Comparison of ENCODE assay signal across 11 mouse cellular contexts in the genomic region with DNA sequence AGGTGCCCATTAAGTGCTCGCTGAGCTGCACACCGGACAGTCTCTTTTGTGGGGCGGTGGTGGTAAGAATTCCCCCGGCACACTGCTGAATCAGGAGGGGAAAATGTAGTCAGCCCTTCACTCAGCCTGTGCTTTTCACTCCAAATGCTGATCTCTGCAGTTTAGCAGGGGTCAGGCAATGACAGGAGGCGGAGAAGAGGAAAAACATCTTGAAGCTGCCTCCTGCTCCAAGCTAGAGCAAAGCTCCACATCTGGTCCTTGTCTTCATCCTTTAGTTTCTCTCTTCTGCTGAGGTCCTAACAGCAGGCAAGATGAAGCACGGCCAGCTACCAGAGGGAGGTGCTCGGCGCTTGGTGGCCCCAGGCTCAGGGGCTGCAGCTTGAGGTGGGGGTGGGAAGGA. TPM values are rescaled to one million over a fixed set of nuclear protein-coding genes. Genes with fewer than 3 reads are reported as not detected.
DNase-seq lines count a peak whose midpoint lies in the region; ATAC-seq and TF ChIP-seq lines count a peak whose summit lies in the region.
"Had no signal": no experiment of that assay in that cellular context is flagged by ENCODE, and none has a peak within 500 bp of the region (broad histone marks: within the 10 kb centered on the region; RNA-seq: fewer than 3 reads in every experiment).

No protein-coding gene starts in this region.

- no peak overlapping the region for H3K4me2 ChIP-seq in embryonic facial prominence, embryonic 14.5 days (ENCODE audit: low read depth, low read length)
- H3K4me2 ChIP-seq in kidney, embryonic 16.5 days (replicated peaks; ENCODE audit: low read depth, low read length): no peak overlapping the region
- H3K4me2 ChIP-seq in lung, postnatal 0 days (replicated peaks; ENCODE audit: low read depth, low read length): no peak overlapping the region

- no peak for ATAC-seq in embryonic facial prominence, embryonic 14.5 days (ENCODE audit: low read depth)
- ATAC-seq in kidney, embryonic 16.5 days (ENCODE audit: low FRiP score, low TSS enrichment): peak; percentile 66; the same call in 1 of the 2 replicates
- ATAC-seq in lung, postnatal 0 days: peak; percentile 67
- ATAC-seq: hindbrain, embryonic 16.5 days had no signal

- no peaks in the 10 kb centered on the region for H3K9me3 ChIP-seq in embryonic facial prominence, embryonic 14.5 days (ENCODE audit: control insufficient read depth, low read length)
- no peaks in the 10 kb centered on the region for H3K9me3 ChIP-seq in kidney, embryonic 16.5 days (ENCODE audit: low read length)
- no peaks in the 10 kb centered on the region for H3K9me3 ChIP-seq in lung, postnatal 0 days (ENCODE audit: low read length)
- H3K9me3 ChIP-seq: forebrain, embryonic 10.5 days; megakaryocyte, embryonic 14.5 days had no signal

- 40% methylated on average over 8 of the region's 8 CpGs for WGBS in embryonic facial prominence, embryonic 14.5 days
- WGBS in kidney, embryonic 16.5 days: 44% methylated on average over 8 of the region's 8 CpGs
- WGBS in lung, postnatal 0 days: 67% methylated on average over 8 of the region's 8 CpGs

- no peaks in the 10 kb centered on the region for H3K36me3 ChIP-seq in embryonic facial prominence, embryonic 14.5 days (ENCODE audit: control insufficient read depth, insufficient read depth, low read length)
- no peaks in the 10 kb centered on the region for H3K36me3 ChIP-seq in kidney, embryonic 16.5 days (ENCODE audit: insufficient read depth, low read length)
- H3K36me3 ChIP-seq in lung, postnatal 0 days (ENCODE audit: insufficient read depth, low read length): no peaks in the 10 kb centered on the region
- H3K36me3 ChIP-seq: forebrain, embryonic 10.5 days had no signal

- peak; percentile 54 for DNase-seq in embryonic facial prominence, embryonic 14.5 days (ENCODE audit: low spot score)
- peak; percentile 51 to 60 for DNase-seq in heart, adult 9 months (ENCODE audit: low spot score in 2 of 2)
- peak; percentile 80 for DNase-seq in lung, postnatal 0 days (ENCODE audit: low spot score)
- no peak for DNase-seq in layer of hippocampus, postnatal 14 days (ENCODE audit: low spot score in 2 of 2)
- DNase-seq in spleen, postnatal 14 days (ENCODE audit: low spot score in 2 of 2): no peak
- DNase-seq in cerebellum, postnatal 4 days (ENCODE audit: low spot score in 2 of 2): no peak
- DNase-seq: gastrocnemius, postnatal 36 days had no signal

- H3K4me1 ChIP-seq in embryonic facial prominence, embryonic 14.5 days (ENCODE audit: control insufficient read depth, insufficient read depth, low read length): peaks cover 25% of the 10 kb centered on the region
- H3K4me1 ChIP-seq in kidney, embryonic 16.5 days (ENCODE audit: insufficient read depth, low read length): peaks cover 28% of the 10 kb centered on the region
- no peaks in the 10 kb centered on the region for H3K4me1 ChIP-seq in lung, postnatal 0 days (ENCODE audit: insufficient read depth, low read depth, low read length)

- 0 out of 2 replicates have a peak, but pooled peaks cover 3% of the 10 kb centered on the region for H3K27me3 ChIP-seq in embryonic facial prominence, embryonic 14.5 days (replicated peaks; ENCODE audit: control insufficient read depth, insufficient read depth, low read length)
- no peaks in the 10 kb centered on the region for H3K27me3 ChIP-seq in kidney, embryonic 16.5 days (ENCODE audit: insufficient read depth, low read length)
- no peaks in the 10 kb centered on the region for H3K27me3 ChIP-seq in lung, postnatal 0 days (replicated peaks; ENCODE audit: insufficient read depth, low read length)

- peak overlapping the region; percentile 33; the same call in 1 of the 2 replicates for H3K27ac ChIP-seq in embryonic facial prominence, embryonic 14.5 days (replicated peaks; ENCODE audit: low read depth, low read length)
- H3K27ac ChIP-seq in kidney, embryonic 16.5 days (ENCODE audit: low read length): no peak overlapping the region
- H3K27ac ChIP-seq in lung, postnatal 0 days (ENCODE audit: low read length): no peak overlapping the region
- H3K27ac ChIP-seq: forebrain, embryonic 10.5 days had no signal

- no peak overlapping the region for H3K9ac ChIP-seq in embryonic facial prominence, embryonic 14.5 days (ENCODE audit: low read depth, low read length)
- no peak overlapping the region for H3K9ac ChIP-seq in kidney, embryonic 16.5 days (replicated peaks; ENCODE audit: low read length)
- no peak overlapping the region for H3K9ac ChIP-seq in lung, postnatal 0 days (replicated peaks; ENCODE audit: low read depth)

- H3K4me3 ChIP-seq in embryonic facial prominence, embryonic 14.5 days (ENCODE audit: low read depth, low read length): no peak overlapping the region
- no peak overlapping the region for H3K4me3 ChIP-seq in kidney, embryonic 16.5 days (ENCODE audit: low read length)
- no peak overlapping the region for H3K4me3 ChIP-seq in lung, postnatal 0 days (ENCODE audit: low read depth, low read length)
- H3K4me3 ChIP-seq: forebrain, embryonic 10.5 days had no signal

- TF ChIP-seq EP300 in lung, postnatal 0 days (IDR thresholded peaks at IDR 0.05): no peak

- peak; percentile 35 for TF ChIP-seq CTCF in lung, postnatal 0 days (IDR thresholded peaks at IDR 0.05)

RNA-seq across cellular contexts. Expression of a gene that starts 36.1 kb away (rescaled TPM):
- polyA plus RNA-seq in embryonic facial prominence, embryonic 14.5 days (2014; fragmentation: Nextera tagmentation; extraction: Ambion mirVana): 0.24 and 0.97 TPM in 2 replicates
- polyA plus RNA-seq in kidney, embryonic 16.5 days (2015; fragmentation: Nextera tagmentation; extraction: Ambion mirVana): 0.45 and 0.76 TPM in 2 replicates
- 0.86 and 1.6 TPM in 2 replicates for polyA plus RNA-seq in lung, postnatal 0 days (2015; fragmentation: Nextera tagmentation; extraction: Ambion mirVana)
- under 1 TPM in 1 of 2 experiments, not detected in 1; 0.95 TPM for total RNA-seq in layer of hippocampus, postnatal 14 days (2021)

Comparison
In these comparisons a context has a peak if more than half of its experiments do, and no peak if none do; other contexts are left out.
1. DNase-seq: peak in embryonic facial prominence, embryonic 14.5 days (single experiment), heart, adult 9 months (2 of 2) and lung, postnatal 0 days (single experiment); none in layer of hippocampus, postnatal 14 days (0 of 2), spleen, postnatal 14 days (0 of 2) and cerebellum, postnatal 4 days (0 of 2).